Mouse (Mus musculus): ENCODE results near the gene Ubr7.
A peak's percentile ranks its signal among the peaks of the same experiment; 100 is the strongest.

The Ubr7 gene

DNA sequence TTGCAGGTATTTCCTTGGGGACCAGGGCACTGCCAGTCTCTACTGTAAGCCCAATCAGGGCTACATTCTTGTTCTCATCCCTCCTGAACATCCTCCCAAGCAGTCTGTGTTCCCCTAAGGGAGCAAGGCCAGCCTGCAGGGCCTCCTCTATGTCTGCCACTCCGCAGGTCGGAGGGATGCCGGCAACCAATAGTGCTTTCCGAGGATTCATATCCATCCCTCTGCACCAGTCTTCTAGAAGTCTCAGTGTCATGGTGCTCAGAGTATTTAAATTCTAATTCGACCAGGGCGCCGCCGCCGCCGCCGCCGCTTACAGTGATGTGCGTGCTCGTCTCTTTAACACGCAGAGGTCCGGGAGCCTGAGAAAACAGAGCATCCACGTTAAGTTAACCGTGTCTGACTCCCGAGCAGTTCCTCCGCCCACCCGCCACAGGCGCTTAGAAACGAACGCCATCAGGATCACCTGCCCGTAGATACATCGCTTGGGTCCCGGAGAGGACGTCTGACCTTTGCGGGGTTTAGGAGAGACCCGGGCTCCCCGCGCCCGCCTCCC lies 14.7 kb upstream of the Ubr7 start:
- no peak for DNase-seq (ENCODE audit: low read depth, low spot score)

GRCm38 (mm10) chr12:102743589-102744574 lies 13.9 kb upstream of the Ubr7 start, which contains the start of the genes Moap1 and Tmem251:
Gene Moap1 (minus strand): TSS chr12:102743661.
Gene Tmem251 (plus strand): TSS chr12:102743762.
- peak; percentile 93 for DNase-seq (ENCODE audit: low read depth, low spot score)

DNA sequence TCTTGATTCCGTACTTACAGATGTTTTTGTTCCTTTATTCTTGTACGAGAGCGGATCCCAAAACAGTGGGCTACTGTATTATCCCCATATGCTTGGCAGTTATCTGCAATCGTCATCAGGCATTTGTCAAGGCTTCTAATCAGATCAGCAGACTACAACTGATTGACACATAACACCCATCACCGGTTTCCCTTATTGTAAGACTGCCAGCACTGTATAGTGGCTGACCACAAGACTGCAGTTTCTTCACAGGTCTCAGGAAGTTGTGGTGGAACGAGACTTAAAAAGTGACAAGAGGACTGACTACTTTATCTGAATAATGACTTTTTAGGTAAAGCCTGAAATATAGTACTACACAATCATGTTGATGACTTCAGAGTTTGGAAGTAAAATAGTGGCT lies 12.9 kb upstream of the Ubr7 start:
- peak; percentile 57 for DNase-seq (ENCODE audit: low read depth, low spot score)

DNA sequence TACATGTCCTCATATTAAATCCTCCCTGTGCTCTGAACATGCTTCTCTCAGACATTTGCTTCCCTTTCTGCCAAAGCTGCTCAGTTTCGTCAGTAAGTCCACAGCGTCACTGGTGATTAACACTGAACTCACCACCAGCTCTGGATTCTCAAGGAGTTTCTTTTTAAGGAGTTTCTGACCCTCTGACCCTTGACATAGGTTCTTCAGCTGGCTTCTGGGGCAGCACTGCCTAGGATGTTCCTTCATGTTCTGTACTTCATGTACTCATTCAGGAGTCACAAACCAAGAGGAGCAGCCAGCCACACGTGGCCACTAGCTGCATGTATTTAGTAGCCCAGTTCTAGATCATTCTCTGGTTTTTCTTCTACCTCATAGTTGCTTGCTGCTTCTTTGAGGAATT lies 9.5 kb upstream of the Ubr7 start:
- DNase-seq (ENCODE audit: low read depth, low spot score): no peak

- DNase-seq (ENCODE audit: low read depth, low spot score): peak; percentile 92
These were observed 1.5 kb upstream of the Ubr7 start for GRCm38 (mm10) chr12:102756304-102756703.

GRCm38 (mm10) chr12:102757055-102757688 lies 595 bp upstream of the Ubr7 start:
- no peak for DNase-seq (ENCODE audit: low read depth, low spot score)

- peak; percentile 73 for DNase-seq (ENCODE audit: low read depth, low spot score)
These were observed 613 bp downstream of the Ubr7 start, which contains the start of gene Gm20604 for GRCm38 (mm10) chr12:102758403-102758756. Gene Gm20604 (minus strand): TSS chr12:102758672.

DNA sequence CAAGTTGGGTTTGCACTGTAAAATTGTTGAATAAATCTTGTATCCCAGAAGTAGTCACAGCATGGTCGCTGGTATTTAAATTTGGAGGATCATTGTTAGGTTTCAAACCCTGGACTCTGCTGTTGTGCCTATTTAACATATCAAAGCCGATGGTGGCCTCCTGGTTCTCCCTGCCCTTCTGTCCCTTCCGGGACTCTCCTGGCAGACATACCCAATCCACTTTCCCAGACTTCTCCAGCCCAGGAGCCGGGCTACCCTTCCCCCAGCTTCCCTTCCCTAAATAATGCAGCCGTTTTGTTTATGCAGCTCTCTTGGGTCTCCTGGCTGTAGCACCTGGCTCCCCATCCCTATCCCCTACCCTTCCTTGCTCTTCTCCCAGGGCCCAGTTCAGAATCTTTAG lies 1.2 kb downstream of the Ubr7 start:
- peak; percentile 91 for DNase-seq (ENCODE audit: low read depth, low spot score)

- no peak for DNase-seq (ENCODE audit: low read depth, low spot score)
These were observed 3.9 kb downstream of the Ubr7 start for GRCm38 (mm10) chr12:102761668-102762067.

- DNase-seq (ENCODE audit: low read depth, low spot score): no peak
These were observed 5.9 kb downstream of the Ubr7 start for GRCm38 (mm10) chr12:102763696-102764095.

GRCm38 (mm10) chr12:102769000-102769399 lies 11.2 kb downstream of the Ubr7 start:
- DNase-seq (ENCODE audit: low read depth, low spot score): no peak

- DNase-seq (ENCODE audit: low read depth, low spot score): peak; percentile 86
These were observed 13.8 kb downstream of the Ubr7 start for GRCm38 (mm10) chr12:102771601-102772000.

DNA sequence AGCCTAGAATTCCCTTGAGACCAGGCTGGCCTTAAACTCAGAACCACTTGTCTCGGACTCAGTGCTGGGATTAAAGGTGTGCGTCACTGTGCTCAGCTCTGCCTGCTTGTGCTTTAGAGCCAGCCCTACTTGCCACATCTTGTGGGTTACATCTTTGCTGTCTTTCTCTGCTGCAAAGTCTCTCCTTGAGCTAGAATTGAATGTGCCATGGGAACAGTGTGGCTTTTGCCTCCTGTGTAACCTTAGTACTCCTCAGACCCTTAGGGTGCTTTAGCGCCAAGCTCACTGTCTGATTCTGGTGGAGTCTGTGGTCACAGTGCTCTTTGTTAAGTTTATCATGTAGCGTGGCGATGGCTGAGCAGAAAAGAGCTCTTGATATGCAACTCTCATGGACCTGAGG lies 14.9 kb downstream of the Ubr7 start:
- no peak for DNase-seq (ENCODE audit: low read depth, low spot score)

- DNase-seq (ENCODE audit: low read depth, low spot score): no peak
These were observed 18.3 kb downstream of the Ubr7 start for GRCm38 (mm10) chr12:102776035-102776434.

DNA sequence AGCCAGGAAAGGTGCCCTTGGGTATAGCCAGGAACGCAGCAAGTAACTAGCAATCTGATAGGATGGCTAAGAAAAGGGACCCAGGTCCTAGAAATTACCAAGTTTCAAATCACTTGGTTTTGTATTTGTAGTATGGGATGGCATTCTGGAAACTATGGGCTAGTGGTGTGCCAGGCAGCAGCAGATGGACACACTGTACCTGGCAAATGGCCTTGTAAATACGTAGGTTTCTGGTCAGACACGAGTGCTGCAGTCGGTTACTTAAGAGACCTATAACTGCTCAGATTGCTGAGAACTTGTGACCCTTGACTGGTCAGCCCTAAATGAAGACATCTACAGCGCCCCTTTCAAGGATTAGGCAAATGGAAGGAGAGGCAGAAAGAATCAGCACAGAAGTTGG lies 20.4 kb downstream of the Ubr7 start:
- no peak for DNase-seq (ENCODE audit: low read depth, low spot score)

DNA sequence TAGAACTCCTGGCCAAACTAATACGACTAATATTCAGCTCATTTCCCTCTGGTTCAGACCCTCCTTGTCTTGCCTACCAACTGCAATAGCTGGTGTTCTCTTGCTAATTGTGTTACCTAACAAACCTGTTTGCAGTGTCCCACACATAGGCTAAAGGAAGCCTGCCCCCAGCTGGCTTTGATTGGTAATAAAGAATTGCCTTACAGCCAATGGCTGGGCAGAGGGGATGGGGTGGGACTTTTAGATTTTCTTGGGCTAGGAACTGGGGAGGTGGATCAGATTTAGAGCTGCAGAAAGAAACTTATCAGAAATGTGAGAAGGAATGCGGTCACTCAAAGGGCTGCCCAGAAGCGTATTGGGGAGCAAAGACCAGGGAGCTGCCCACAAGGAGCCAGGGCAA lies 21.7 kb downstream of the Ubr7 start:
- DNase-seq (ENCODE audit: low read depth, low spot score): peak; percentile 75

DNA sequence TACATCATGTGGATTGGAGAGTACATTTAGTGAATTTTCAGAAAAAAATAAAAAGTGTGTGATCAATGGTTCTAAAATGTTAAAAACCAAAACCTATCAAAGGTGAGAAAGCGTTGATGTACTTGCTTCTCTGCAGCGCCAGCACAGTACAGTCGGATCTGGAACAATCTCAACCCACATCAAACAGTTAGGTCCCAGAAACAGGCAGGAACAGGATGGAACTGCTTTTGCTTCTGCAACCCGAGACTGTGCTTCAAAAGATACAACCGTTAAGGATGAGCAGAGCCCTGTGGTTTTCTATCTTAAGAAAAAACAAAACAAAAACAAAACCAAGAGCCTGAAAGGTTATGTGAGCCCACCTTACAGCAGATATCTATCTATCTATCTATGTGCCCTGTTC lies 25.1 kb downstream of the Ubr7 start:
- no peak for DNase-seq (ENCODE audit: low read depth, low spot score)

DNA sequence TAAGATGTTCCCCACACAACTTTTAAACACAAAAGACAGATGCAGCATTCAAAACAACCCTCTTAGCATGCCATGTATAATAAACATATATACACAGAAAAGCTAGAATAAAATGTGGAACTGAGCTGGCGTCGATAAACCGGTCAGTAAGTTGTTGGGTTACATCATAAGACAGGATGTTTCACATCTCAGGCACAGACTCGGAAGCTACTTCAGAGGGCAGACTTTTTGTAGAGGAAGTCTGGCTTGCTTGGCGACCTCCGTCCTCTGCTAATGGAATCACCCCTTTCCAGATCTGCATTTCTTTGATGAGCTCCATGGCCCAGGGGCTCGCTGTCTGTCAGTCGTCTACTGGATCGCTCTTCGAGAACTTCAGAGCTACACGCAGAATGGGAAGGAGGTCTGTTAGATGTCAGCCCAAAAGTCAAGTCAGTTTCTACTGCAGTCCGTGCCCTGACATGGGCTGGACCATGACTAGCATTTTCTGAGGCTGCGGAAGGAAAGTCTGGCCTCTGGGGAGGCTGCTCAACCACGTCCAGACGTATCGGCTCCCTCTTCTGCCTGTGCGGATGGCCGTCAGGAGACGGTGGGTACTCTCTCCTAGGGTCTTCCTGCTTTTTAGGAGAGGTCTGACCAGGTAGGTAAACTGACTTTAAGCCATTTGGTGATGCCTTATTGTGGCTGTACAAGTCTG lies 27.3 kb downstream of the Ubr7 start:
- DNase-seq (ENCODE audit: low read depth, low spot score): no peak

- no peak for DNase-seq (ENCODE audit: low read depth, low spot score)
These were observed 27.8 kb downstream of the Ubr7 start for GRCm38 (mm10) chr12:102785593-102785985.

- no peak for DNase-seq (ENCODE audit: low read depth, low spot score)
These were observed 30.2 kb downstream of the Ubr7 start for GRCm38 (mm10) chr12:102787927-102788326.

DNA sequence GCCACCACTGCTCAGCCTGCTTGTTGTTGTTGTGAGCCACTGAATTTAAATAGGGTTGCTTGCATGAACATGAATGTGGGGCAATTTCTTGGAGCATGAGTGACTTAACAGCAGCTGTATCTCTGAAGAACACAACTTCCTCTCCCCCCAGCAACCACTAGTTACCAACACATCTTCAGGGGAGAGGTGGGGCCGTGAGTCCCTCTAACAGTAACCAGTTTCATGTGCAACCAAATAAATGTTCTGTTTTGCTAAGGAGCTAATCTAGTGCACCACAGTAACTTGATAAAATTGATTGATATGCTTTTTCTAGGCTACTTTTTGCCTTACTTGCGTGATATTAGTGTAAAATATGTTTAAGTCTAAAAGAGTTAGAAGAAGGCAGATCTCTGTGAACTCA lies 41.8 kb downstream of the Ubr7 start:
- DNase-seq (ENCODE audit: low read depth, low spot score): no peak

DNA sequence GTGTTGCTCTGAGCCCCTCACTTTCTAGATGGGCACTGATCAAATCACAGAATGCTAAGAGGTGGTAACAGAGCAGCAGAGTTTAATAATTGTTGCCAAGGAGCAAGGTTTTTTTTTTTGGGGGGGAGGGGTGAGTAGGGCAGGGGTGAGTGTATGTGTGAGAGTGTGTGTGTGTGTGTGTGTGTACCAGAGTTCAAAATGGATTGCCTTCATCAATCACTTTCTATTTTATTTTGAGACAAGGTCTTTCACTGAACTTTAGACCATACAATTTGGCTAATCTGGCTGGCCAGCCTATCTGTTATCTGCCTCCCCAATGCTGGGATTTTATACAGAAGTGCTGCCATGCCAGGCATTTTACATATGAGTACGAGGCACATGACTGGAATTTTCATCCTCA lies 57.1 kb downstream of the Ubr7 start:
- no peak for DNase-seq (ENCODE audit: low read depth, low spot score)

Measured in R1 (cell line).